Mouse (Mus musculus) T-helper 1 cell (primary cell): Measurements from ENCODE around the gene Gm38431.

Source experiments
- in situ Hi-C: fragments of 300-600 bp; cut with MboI, MseI; formaldehyde crosslinking; loops from one replicate; pipeline ENCODE4 v1.15.1; 2025; ENCODE audit warnings: high pct_unique_total_duplicates

The Gm38431 gene

GRCm38 (mm10) chr9:21018600-21018999 is 73.2 kb downstream of the Gm38431 start:
- in situ Hi-C loops: no loop called here
